Mouse (Mus musculus): Measurements from ENCODE around the gene Trabd2b. TPM values are rescaled to one million over a fixed set of nuclear protein-coding genes. Genes with fewer than 3 reads are reported as not detected.

Gene Trabd2b
- polyA plus RNA-seq, 1 experiment from 2014 or later: 0.97 TPM

DNA sequence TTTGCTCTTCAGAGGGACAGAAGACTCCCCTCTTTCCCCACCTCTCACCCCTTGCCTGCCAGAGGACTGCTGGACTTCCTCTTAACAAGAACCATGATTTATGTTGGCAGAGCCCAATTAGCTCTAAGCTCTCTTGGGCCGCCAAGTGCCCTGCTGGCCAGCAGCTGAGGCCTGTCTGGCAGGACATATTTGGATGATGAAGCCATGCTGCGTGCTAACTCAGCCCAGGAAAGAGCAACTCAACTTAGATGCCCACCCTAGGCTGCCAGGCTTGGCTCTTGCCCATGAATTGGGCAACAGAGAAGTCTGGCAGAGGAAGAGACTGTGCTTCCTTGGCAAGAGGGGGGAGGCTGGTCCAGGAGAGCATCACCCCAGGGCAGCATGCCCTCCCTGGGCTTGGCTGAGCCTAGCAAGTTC is 20.1 kb upstream of the Trabd2b start:
- no peak overlapping the region for H3K4me2 ChIP-seq (ENCODE audit: low read depth, low read length)
- H3K27ac ChIP-seq (ENCODE audit: low read length): no peak overlapping the region
- H3K27me3 ChIP-seq (ENCODE audit: control insufficient read depth, insufficient read depth, low read length): no peaks in the 10 kb centered on the region
- no peaks in the 10 kb centered on the region for H3K9me3 ChIP-seq (replicated peaks; ENCODE audit: control insufficient read depth, low read length)
- no peaks in the 10 kb centered on the region for H3K36me3 ChIP-seq (ENCODE audit: control insufficient read depth, insufficient read depth, low read length)
- H3K4me3 ChIP-seq (replicated peaks; ENCODE audit: low read length): no peak overlapping the region
- peaks cover 6% of the 10 kb centered on the region; the same call in 1 of the 2 replicates for H3K4me1 ChIP-seq (ENCODE audit: control insufficient read depth, insufficient read depth, low read length)
- 45% methylated on average over 2 of the region's 2 CpGs for WGBS
- no peak overlapping the region for H3K9ac ChIP-seq (ENCODE audit: low read length)
- ATAC-seq (ENCODE audit: insufficient read depth, low FRiP score): peak; percentile 39; the same call in 1 of the 2 replicates

DNA sequence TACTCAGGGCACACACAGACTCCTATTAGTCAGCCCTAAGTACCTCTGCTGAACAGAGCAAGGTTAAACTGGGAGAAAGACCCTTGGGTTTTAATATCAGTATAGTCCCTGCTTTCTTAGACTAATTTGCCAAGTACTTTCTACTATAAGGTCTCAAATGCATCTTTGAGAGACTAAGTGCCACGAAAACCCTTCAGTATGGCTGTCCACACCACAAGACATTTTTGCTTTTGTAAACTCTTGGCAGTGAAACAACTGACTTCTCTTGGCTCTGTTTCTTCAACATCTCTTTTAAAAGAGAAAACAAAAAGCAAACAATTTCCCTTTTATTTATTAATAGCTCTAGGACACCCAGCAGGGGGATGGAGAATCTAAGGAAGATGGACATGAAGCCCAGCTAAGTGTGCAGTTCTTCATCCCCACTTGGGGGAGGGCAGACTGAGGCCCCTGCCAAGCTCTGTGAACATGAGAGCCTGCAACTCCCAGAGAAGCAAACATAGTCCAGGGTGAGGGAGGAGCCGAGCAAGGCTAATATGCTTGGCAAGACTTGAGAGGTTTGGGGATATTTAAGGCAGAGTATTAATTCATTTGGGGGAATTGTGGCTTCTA is 18.9 kb upstream of the Trabd2b start:
- H3K4me2 ChIP-seq (ENCODE audit: low read depth, low read length): no peak overlapping the region
- H3K27ac ChIP-seq (ENCODE audit: low read length): peak overlapping the region; percentile 60
- H3K4me3 ChIP-seq (replicated peaks; ENCODE audit: low read length): no peak overlapping the region
- no peaks in the 10 kb centered on the region for H3K9me3 ChIP-seq (replicated peaks; ENCODE audit: control insufficient read depth, low read length)
- 65% methylated on average over 2 of the region's 2 CpGs for WGBS
- H3K9ac ChIP-seq (ENCODE audit: low read length): no peak overlapping the region
- peaks cover 6% of the 10 kb centered on the region; the same call in 1 of the 2 replicates for H3K4me1 ChIP-seq (ENCODE audit: control insufficient read depth, insufficient read depth, low read length)
- no peaks in the 10 kb centered on the region for H3K27me3 ChIP-seq (ENCODE audit: control insufficient read depth, insufficient read depth, low read length)
- peak; percentile 70; the same call in 1 of the 2 replicates for ATAC-seq (ENCODE audit: insufficient read depth, low FRiP score)
- H3K36me3 ChIP-seq (ENCODE audit: control insufficient read depth, insufficient read depth, low read length): no peaks in the 10 kb centered on the region

- Histone ChIP-seq H3K4me1 (ENCODE audit: control insufficient read depth, insufficient read depth, low read length) (peaks cover 6% of the 10 kb centered on the region; the same call in 1 of the 2 replicates), H3K36me3 (ENCODE audit: control insufficient read depth, insufficient read depth, low read length) (no peaks in the 10 kb centered on the region), H3K9me3 (replicated peaks; ENCODE audit: control insufficient read depth, low read length) (no peaks in the 10 kb centered on the region), H3K4me2 (ENCODE audit: low read depth, low read length) (no peak overlapping the region), H3K27me3 (ENCODE audit: control insufficient read depth, insufficient read depth, low read length) (no peaks in the 10 kb centered on the region), H3K4me3 (replicated peaks; ENCODE audit: low read length) (no peak overlapping the region), H3K27ac (ENCODE audit: low read length) (peak overlapping the region; percentile 60), H3K9ac (ENCODE audit: low read length) (no peak overlapping the region)
- 72% methylated on average over 3 of the region's 3 CpGs for WGBS
- peak; percentile 34; the same call in 1 of the 2 replicates for ATAC-seq (ENCODE audit: insufficient read depth, low FRiP score)
Measured at GRCm38 (mm10) chr4:114388306-114388705, 18.2 kb upstream of the Trabd2b start.

GRCm38 (mm10) chr4:114389653-114390052 is 16.9 kb upstream of the Trabd2b start:
- Histone ChIP-seq H3K4me3 (replicated peaks; ENCODE audit: low read length) (no peak overlapping the region), H3K27ac (ENCODE audit: low read length) (0 out of 2 replicates have a peak overlapping the region, but pooled peaks have one; percentile 42), H3K4me1 (ENCODE audit: control insufficient read depth, insufficient read depth, low read length) (peaks cover 6% of the 10 kb centered on the region; the same call in 1 of the 2 replicates), H3K9me3 (replicated peaks; ENCODE audit: control insufficient read depth, low read length) (no peaks in the 10 kb centered on the region), H3K9ac (ENCODE audit: low read length) (no peak overlapping the region), H3K36me3 (ENCODE audit: control insufficient read depth, insufficient read depth, low read length) (no peaks in the 10 kb centered on the region), H3K4me2 (ENCODE audit: low read depth, low read length) (no peak overlapping the region), H3K27me3 (ENCODE audit: control insufficient read depth, insufficient read depth, low read length) (no peaks in the 10 kb centered on the region)
- ATAC-seq (ENCODE audit: insufficient read depth, low FRiP score): peak; percentile 42; the same call in 1 of the 2 replicates

DNA sequence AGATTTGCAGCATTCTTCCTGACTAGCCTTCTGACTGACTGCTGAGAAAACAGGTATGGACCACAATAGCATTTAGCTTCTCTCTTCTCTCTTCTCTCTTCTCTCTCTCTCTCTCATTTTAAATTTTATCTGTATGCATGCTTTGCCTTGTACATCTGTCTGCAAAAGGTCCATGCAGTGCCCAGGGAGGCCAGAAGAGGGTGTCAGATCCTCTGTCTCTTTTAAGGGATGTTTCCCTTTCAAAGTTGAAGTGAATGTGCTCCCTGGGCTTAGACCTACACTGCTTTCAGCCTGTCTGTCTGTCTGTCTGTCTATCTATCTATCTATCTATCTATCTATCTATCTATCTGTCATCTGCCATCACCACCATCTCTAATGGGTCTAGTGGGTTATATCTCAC is 8.9 kb upstream of the Trabd2b start:
- Histone ChIP-seq H3K9me3 (replicated peaks; ENCODE audit: control insufficient read depth, low read length) (no peaks in the 10 kb centered on the region), H3K27me3 (ENCODE audit: control insufficient read depth, insufficient read depth, low read length) (no peaks in the 10 kb centered on the region), H3K9ac (ENCODE audit: low read length) (no peak overlapping the region), H3K4me1 (ENCODE audit: control insufficient read depth, insufficient read depth, low read length) (no peaks in the 10 kb centered on the region), H3K27ac (ENCODE audit: low read length) (no peak overlapping the region), H3K4me3 (replicated peaks; ENCODE audit: low read length) (no peak overlapping the region), H3K4me2 (ENCODE audit: low read depth, low read length) (no peak overlapping the region), H3K36me3 (ENCODE audit: control insufficient read depth, insufficient read depth, low read length) (no peaks in the 10 kb centered on the region)
- no peak for ATAC-seq (ENCODE audit: insufficient read depth, low FRiP score)

- Histone ChIP-seq H3K4me3 (replicated peaks; ENCODE audit: low read length) (no peak overlapping the region), H3K4me2 (ENCODE audit: low read depth, low read length) (no peak overlapping the region), H3K4me1 (ENCODE audit: control insufficient read depth, insufficient read depth, low read length) (no peaks in the 10 kb centered on the region), H3K9me3 (replicated peaks; ENCODE audit: control insufficient read depth, low read length) (no peaks in the 10 kb centered on the region), H3K27ac (ENCODE audit: low read length) (no peak overlapping the region), H3K9ac (ENCODE audit: low read length) (no peak overlapping the region), H3K36me3 (ENCODE audit: control insufficient read depth, insufficient read depth, low read length) (no peaks in the 10 kb centered on the region), H3K27me3 (ENCODE audit: control insufficient read depth, insufficient read depth, low read length) (no peaks in the 10 kb centered on the region)
- WGBS: 70% methylated on average over 3 of the region's 3 CpGs
- no peak for ATAC-seq (ENCODE audit: insufficient read depth, low FRiP score)
Measured at GRCm38 (mm10) chr4:114399821-114400220, 6.7 kb upstream of the Trabd2b start.

DNA sequence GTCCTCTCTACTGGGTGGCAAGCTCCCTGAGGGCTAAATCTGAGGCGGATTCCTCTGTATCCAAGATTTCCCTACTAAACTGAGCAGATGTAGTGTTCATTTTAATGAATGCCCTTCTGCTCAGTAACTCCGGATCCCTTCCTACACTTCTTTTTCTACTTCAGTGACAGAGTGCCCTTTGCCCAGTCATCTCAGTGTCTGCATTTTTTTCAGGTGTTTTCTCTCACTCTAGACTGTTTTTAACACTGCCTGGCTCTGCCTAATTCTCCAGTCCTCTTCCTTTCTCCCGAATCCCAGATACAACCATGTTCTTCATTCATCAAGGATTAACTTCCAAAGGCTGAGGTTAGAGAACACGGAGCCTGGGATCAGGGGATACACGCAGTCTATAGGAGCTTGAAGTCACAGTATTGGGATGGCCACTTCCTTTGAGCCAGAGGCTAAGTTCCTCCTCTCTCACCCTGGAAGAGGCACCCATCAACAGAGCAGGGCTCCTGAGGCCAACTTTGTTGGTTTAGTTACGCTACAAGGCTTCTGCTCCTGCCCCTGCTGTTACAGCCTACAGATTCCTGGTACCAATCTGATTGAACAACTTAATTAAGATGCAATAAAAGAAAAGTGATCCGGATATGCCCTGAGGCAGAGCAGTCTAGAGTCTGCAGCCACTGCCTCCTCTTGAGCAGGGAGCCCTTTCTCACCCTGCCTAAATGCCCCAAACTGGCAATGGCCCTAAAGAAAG is 4.4 kb upstream of the Trabd2b start:
- no peak overlapping the region for H3K27ac ChIP-seq (ENCODE audit: low read length)
- H3K9ac ChIP-seq (ENCODE audit: low read length): no peak overlapping the region
- no peaks in the 10 kb centered on the region for H3K36me3 ChIP-seq (ENCODE audit: control insufficient read depth, insufficient read depth, low read length)
- H3K27me3 ChIP-seq (ENCODE audit: control insufficient read depth, insufficient read depth, low read length): no peaks in the 10 kb centered on the region; the same call in 1 of the 2 replicates
- WGBS: 62% methylated on average over 7 of the region's 7 CpGs
- H3K4me3 ChIP-seq (replicated peaks; ENCODE audit: low read length): no peak overlapping the region
- no peaks in the 10 kb centered on the region for H3K9me3 ChIP-seq (replicated peaks; ENCODE audit: control insufficient read depth, low read length)
- H3K4me1 ChIP-seq (ENCODE audit: control insufficient read depth, insufficient read depth, low read length): peaks cover 2% of the 10 kb centered on the region; the same call in 1 of the 2 replicates
- ATAC-seq (ENCODE audit: insufficient read depth, low FRiP score): no peak
- H3K4me2 ChIP-seq (ENCODE audit: low read depth, low read length): no peak overlapping the region

DNA sequence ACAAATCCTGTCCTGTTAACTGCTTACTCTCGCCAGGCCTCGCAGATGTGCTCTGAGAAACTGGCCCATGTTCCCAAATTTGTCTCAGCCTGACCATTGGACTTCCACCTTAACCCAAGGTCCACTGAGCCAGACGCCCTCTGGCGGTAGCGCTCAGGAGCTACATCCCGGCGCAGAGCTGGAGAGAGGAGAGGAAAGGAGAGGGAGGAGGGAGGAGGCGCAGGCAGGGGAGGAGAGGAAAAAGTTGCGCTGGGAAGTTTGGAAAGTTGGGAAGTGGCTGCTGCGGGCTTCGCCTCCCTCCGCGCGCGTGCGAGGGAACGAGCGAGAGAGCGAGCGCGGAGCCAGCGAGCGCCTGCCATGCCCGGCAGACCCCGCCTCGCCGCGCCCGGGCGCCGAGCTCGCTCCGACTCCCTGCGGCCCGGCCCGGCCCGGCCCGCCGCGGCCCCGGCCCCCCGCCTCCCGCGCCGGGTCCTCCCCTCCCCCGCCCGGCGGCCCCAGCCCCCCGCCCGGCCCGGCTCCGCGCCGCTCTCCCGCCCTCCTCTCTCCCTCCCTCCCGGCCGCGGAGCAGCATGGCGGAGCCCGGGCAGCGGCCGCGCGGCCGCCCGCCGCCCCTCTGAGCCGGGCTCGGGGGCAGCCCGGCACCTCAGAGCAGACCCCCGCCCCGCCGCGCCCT is 706 bp upstream of the Trabd2b start:
- H3K4me2 ChIP-seq (ENCODE audit: low read depth, low read length): peak overlapping the region; percentile 89
- peaks cover 7% of the 10 kb centered on the region; the same call in 1 of the 2 replicates for H3K27me3 ChIP-seq (ENCODE audit: control insufficient read depth, insufficient read depth, low read length)
- H3K27ac ChIP-seq (ENCODE audit: low read length): peak overlapping the region; percentile 79
- H3K4me3 ChIP-seq (replicated peaks; ENCODE audit: low read length): peak overlapping the region; percentile 73
- peak overlapping the region; percentile 80 for H3K9ac ChIP-seq (ENCODE audit: low read length)
- 2% methylated on average over 22 of the region's 74 CpGs for WGBS
- peaks cover 2% of the 10 kb centered on the region; the same call in 1 of the 2 replicates for H3K4me1 ChIP-seq (ENCODE audit: control insufficient read depth, insufficient read depth, low read length)
- peak; percentile 88 for ATAC-seq (ENCODE audit: insufficient read depth, low FRiP score)
- H3K9me3 ChIP-seq (replicated peaks; ENCODE audit: control insufficient read depth, low read length): no peaks in the 10 kb centered on the region
- H3K36me3 ChIP-seq (ENCODE audit: control insufficient read depth, insufficient read depth, low read length): no peaks in the 10 kb centered on the region

GRCm38 (mm10) chr4:114407516-114407915 is 992 bp downstream of the Trabd2b start:
- peak overlapping the region; percentile 89; the same call in 1 of the 2 replicates for H3K4me2 ChIP-seq (ENCODE audit: low read depth, low read length)
- no peaks in the 10 kb centered on the region for H3K36me3 ChIP-seq (ENCODE audit: control insufficient read depth, insufficient read depth, low read length)
- H3K9ac ChIP-seq (ENCODE audit: low read length): no peak overlapping the region
- ATAC-seq (ENCODE audit: insufficient read depth, low FRiP score): no peak
- no peaks in the 10 kb centered on the region for H3K9me3 ChIP-seq (replicated peaks; ENCODE audit: control insufficient read depth, low read length)
- H3K4me1 ChIP-seq (ENCODE audit: control insufficient read depth, insufficient read depth, low read length): peaks cover 2% of the 10 kb centered on the region; the same call in 1 of the 2 replicates
- no peak overlapping the region for H3K4me3 ChIP-seq (replicated peaks; ENCODE audit: low read length)
- WGBS: 65% methylated on average over 3 of the region's 3 CpGs
- H3K27me3 ChIP-seq (ENCODE audit: control insufficient read depth, insufficient read depth, low read length): peaks cover 7% of the 10 kb centered on the region; the same call in 1 of the 2 replicates
- no peak overlapping the region for H3K27ac ChIP-seq (ENCODE audit: low read length)

All from stomach, embryonic 16.5 days (tissue).